Mouse (Mus musculus): ENCODE results near the gene Fgf12.

DNA sequence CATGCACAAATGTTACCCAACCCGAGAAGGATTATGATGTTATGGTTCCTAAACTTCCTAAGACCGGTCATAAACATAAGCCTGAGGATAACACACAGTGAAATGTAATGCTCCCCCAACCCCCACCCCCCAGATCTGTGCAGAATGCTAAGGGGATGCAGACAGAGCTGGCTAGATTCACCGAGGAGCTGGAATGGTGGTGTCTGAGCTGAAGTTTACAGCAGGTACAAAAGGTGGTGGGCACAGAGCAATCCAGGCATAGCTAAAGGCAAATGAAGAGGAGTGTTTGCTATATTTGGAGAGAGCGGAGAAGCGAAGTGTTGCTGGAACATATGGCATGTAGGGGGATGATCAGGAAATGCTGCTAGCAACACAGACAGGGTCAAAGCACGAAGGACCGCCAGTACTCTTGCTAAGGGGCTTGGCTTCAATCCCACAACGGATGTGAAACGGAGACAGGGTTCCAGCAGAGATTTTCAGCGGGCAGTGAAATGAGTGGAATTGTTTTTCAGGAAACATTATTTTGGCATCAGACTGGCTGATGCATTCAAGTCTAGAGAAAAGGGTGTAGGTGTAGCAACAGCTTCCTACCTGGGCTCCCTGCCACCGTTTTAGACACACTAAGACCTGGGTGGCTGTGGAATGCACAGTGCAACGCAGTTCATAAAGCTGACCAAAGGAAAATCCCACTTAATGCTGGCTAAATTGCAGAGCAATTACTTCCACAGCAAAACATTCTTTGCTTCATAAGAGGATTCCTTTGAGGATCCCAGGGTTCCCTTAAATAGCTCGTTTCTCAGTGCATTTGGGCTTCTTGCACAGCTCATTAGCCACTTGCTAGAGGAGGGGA lies 514.6 kb downstream of the Fgf12 start:
- TF ChIP-seq CTCF (IDR thresholded peaks at IDR 0.05; ENCODE audit: borderline replicate concordance, insufficient read depth, low read length) (no peak), POLR2A (IDR thresholded peaks at IDR 0.05; ENCODE audit: low read depth, low read length) (no peak)
